Mouse (Mus musculus): ENCODE data around the gene Ift172. TPM values are rescaled to one million over a fixed set of nuclear protein-coding genes. Genes with fewer than 3 reads are reported as not detected.

The Ift172 gene
- polyA plus RNA-seq (2012; ENCODE audit: insufficient read depth, insufficient read length, low replicate concordance, missing spikeins) = not detected in 2 replicates

DNA sequence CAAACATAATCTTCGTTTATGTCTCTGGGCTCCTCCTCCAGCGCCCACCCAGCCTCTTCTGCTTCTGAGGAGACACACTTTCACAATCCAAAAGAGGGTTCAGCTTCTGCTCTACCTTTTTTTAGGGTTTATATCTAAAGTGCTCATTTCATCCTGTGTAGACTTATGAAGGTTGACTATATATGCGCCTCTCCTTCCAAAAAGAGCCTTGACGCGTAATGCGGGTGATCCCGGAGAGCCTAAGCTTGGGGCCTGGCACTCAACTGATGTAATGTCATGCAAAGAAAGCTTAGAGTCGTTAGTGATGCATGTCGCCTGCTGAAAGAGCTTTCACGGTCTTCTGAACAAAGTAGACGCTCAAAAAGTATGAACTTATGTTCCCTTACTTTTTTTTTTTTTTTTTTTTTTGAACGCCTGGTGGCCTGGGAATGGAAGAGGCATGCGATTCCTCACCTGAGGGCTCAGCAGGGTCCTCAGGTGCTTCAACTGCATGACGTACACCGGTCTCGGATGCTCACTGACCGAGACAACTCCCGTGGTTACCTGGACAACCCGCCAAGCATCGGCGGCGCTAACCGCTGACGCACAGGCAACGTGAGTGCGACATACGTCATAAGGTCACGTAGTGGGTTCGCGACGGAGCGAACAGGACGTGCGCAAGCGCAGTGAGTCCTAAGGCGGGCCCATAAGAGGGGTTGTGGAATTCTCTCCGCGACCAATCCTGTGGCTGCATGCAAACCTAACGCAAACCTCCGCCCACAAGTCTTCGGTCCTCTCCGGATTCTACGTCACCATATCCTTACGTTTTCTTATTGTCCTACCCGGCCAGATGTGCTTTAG lies at the start of gene Ift172:
Gene Ift172 (minus strand): TSS at position 596 of the 840 bp plus-strand sequence.
- under 1% methylated on average over 45 of the region's 45 CpGs for WGBS
- TF ChIP-seq POLR2A (IDR thresholded peaks at IDR 0.05; ENCODE audit: insufficient read depth, low read depth, low read length) (peak; percentile 54; the same call in 1 of the 2 replicates), CTCF (IDR thresholded peaks at IDR 0.05; ENCODE audit: insufficient read depth, low read depth, low read length) (no peak)
- Histone ChIP-seq H3K4me3 (ENCODE audit: insufficient read depth, low read depth, low read length) (peak within 1 kb of the TSS; percentile 60), H3K4me1 (ENCODE audit: control insufficient read depth, insufficient read depth, low read length) (peaks cover 12% of the 10 kb centered on the region), H3K27ac (ENCODE audit: insufficient read depth, low read depth, low read length) (peak within 1 kb of the TSS; percentile 43)

DNA sequence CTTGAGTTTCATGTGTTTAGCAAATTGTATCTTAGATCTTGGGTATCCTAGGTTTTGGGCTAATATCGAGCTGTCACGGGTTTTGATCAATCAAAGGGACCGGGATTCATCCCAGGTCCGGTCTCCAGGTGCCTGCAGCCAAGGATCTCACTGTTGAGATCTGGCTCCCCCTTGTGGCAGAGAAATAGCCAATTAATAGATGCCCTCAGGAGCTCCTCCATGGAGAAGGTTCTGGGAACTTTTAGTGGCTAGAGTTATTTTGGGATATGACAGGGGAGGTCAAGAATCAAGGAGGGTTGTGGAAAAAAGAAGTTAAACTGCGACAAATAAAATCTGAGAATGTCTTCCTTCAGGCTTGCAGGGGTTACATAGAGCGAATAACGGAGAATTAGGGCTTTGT lies 37.3 kb upstream of the Ift172 start:
- no peak for TF ChIP-seq CTCF (IDR thresholded peaks at IDR 0.05; ENCODE audit: insufficient read depth, low read depth, low read length)
- no peak for TF ChIP-seq POLR2A (IDR thresholded peaks at IDR 0.05; ENCODE audit: insufficient read depth, low read depth, low read length)
- WGBS = 31% methylated on average over 7 of the region's 7 CpGs

DNA sequence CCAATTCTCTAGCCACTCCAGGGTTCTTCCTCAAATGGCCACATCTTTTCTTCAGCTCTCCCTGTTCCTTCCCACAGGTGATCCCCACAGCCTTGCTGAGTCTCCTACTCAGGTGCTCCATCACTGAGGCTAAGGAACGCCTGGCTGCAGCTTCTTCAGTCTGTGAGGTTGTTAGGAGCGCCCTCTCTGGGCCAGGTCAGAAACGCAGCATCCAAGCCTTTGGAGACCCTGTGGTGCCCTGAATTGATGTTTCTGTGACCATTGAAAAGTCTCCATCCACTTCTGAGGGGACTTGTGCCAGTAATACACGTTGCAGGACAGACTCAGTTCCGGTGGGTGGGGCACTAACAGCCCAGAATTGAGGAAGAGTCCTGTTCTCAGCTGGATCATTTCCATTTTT lies 35.9 kb upstream of the Ift172 start:
- 13% methylated on average over 5 of the region's 5 CpGs for WGBS
- TF ChIP-seq CTCF (IDR thresholded peaks at IDR 0.05; ENCODE audit: insufficient read depth, low read depth, low read length) (no peak), POLR2A (IDR thresholded peaks at IDR 0.05; ENCODE audit: insufficient read depth, low read depth, low read length) (no peak)
- H3K27ac ChIP-seq (ENCODE audit: insufficient read depth, low read depth, low read length) = no peak overlapping the region
- H3K4me3 ChIP-seq (ENCODE audit: insufficient read depth, low read depth, low read length) = no peak overlapping the region
- H3K4me1 ChIP-seq (ENCODE audit: control insufficient read depth, insufficient read depth, low read length) = no peaks in the 10 kb centered on the region

More for the DNA sequence above, 37.3 kb upstream of the Ift172 start:
- Histone ChIP-seq H3K27ac (ENCODE audit: insufficient read depth, low read depth, low read length) (no peak overlapping the region), H3K4me1 (ENCODE audit: control insufficient read depth, insufficient read depth, low read length) (no peaks in the 10 kb centered on the region), H3K4me3 (ENCODE audit: insufficient read depth, low read depth, low read length) (no peak overlapping the region)

DNA sequence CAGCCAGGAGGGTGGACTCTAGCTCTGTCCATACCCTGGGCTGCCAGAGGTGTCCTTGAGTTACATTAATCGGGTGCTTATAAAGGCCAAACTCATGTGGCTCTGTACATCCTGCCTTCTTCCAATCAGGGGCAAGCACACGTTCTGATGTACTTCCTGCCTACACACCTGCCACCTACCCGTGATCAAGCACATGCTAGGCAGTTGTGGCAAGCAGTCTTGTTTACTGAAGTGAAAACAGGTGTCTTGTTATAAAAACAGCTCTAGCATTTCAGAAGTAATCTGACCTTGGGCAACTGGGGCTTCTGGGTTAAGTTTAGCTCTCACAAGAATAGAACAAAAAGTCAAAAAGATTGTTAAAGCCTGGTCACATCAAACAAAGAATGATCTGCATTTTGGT lies 33.2 kb upstream of the Ift172 start:
- Histone ChIP-seq H3K27ac (ENCODE audit: insufficient read depth, low read depth, low read length) (no peak overlapping the region), H3K4me3 (ENCODE audit: insufficient read depth, low read depth, low read length) (no peak overlapping the region), H3K4me1 (ENCODE audit: control insufficient read depth, insufficient read depth, low read length) (no peaks in the 10 kb centered on the region)
- WGBS = 68% methylated on average over 3 of the region's 3 CpGs
- TF ChIP-seq POLR2A (IDR thresholded peaks at IDR 0.05; ENCODE audit: insufficient read depth, low read depth, low read length) (no peak), CTCF (IDR thresholded peaks at IDR 0.05; ENCODE audit: insufficient read depth, low read depth, low read length) (no peak)

DNA sequence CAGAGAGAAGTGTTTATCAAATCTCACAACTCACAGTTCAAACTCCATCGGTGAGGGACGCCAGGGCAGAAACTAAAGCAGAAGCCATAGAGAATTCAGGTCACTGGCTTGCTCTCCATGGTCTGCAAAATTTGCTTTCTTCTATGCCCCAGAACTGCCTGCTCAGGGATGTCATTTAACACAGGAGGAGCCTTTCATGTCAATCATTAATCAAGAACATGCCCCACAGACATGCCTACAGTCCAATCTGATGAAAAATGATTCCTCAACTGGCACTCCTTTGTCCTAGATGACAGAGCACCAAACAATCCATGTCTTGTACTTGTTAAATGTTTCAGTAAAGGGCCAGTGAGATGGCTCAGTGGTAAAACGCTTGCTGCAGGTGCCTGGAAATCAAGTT lies 31.9 kb upstream of the Ift172 start:
- no peaks in the 10 kb centered on the region for H3K4me1 ChIP-seq (ENCODE audit: control insufficient read depth, insufficient read depth, low read length)
- 83% methylated on average over 3 of the region's 3 CpGs for WGBS
- no peak overlapping the region for H3K4me3 ChIP-seq (ENCODE audit: insufficient read depth, low read depth, low read length)
- TF ChIP-seq CTCF (IDR thresholded peaks at IDR 0.05; ENCODE audit: insufficient read depth, low read depth, low read length) (no peak), POLR2A (IDR thresholded peaks at IDR 0.05; ENCODE audit: insufficient read depth, low read depth, low read length) (no peak)
- H3K27ac ChIP-seq (ENCODE audit: insufficient read depth, low read depth, low read length) = no peak overlapping the region

DNA sequence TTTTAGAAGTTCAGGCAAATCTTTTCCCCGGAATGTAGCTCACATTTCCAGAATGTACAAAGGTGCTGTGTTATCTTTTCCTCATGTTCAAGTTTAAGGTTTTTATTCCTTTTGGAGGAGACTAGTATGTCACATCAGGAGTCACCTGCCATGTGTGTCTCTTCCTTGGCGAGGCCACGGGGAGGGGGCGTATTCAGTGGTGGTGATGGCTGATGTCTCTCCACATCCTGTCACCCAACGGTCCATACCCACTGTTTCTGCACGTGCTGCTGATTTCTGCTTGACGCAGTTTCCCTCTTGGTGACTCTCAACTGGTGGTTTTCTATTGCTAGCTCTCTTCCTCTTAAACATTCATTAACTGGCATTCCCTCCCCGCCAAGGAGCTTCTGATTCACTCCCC lies 21.9 kb upstream of the Ift172 start:
- no peak for TF ChIP-seq CTCF (IDR thresholded peaks at IDR 0.05; ENCODE audit: insufficient read depth, low read depth, low read length)
- TF ChIP-seq POLR2A (IDR thresholded peaks at IDR 0.05; ENCODE audit: insufficient read depth, low read depth, low read length) = no peak
- WGBS = 88% methylated on average over 8 of the region's 8 CpGs
- H3K4me3 ChIP-seq (ENCODE audit: insufficient read depth, low read depth, low read length) = no peak overlapping the region
- H3K4me1 ChIP-seq (ENCODE audit: control insufficient read depth, insufficient read depth, low read length) = no peaks in the 10 kb centered on the region
- H3K27ac ChIP-seq (ENCODE audit: insufficient read depth, low read depth, low read length) = no peak overlapping the region

DNA sequence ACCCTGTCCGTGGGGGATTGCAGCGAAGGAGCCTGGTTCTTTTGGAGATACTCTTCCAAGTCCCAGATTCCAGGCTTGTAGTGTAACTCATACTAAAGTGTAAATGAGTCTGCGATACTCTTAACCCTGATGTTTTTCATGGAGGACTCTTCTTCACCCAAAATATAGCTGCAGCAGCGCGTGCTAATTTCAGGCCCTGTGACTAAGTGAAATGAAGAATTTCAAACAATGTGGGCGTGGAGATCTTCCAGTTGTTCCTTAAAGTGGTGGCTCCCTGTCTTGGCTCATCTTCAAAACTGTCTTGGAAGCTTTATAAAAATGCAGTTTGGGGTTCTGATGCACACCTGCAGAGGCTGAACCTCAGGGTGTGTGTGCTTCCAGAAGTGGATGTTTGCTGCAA lies 12.2 kb upstream of the Ift172 start:
- no peak overlapping the region for H3K4me3 ChIP-seq (ENCODE audit: insufficient read depth, low read depth, low read length)
- peak overlapping the region; percentile 34; the same call in 1 of the 2 replicates for H3K27ac ChIP-seq (ENCODE audit: insufficient read depth, low read depth, low read length)
- 41% methylated on average over 6 of the region's 6 CpGs for WGBS

DNA sequence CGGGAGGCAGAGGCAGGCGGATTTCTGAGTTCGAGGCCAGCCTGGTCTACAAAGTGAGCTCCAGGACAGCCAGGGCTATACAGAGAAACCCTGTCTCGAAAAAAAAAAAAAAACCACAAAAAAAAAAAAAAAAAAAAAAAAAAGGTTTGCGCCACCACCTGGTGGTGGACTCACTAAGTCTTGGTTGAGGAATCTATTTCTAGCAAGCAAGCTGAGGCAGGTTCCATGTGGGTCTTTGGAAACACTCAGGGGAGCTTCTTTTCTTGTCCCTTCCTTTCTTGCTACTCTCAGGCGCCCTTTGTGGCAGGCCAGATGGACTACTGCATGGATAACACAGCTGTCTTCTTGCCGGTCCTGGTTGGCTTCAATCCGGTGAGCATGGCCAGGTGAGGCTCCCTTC lies 10.9 kb upstream of the Ift172 start:
- Histone ChIP-seq H3K4me3 (ENCODE audit: insufficient read depth, low read depth, low read length) (no peak overlapping the region), H3K27ac (ENCODE audit: insufficient read depth, low read depth, low read length) (no peak overlapping the region), H3K4me1 (ENCODE audit: control insufficient read depth, insufficient read depth, low read length) (peaks cover 5% of the 10 kb centered on the region; the same call in 1 of the 2 replicates)
- TF ChIP-seq CTCF (IDR thresholded peaks at IDR 0.05; ENCODE audit: insufficient read depth, low read depth, low read length) (no peak), POLR2A (IDR thresholded peaks at IDR 0.05; ENCODE audit: insufficient read depth, low read depth, low read length) (no peak)
- WGBS = 79% methylated on average over 8 of the region's 8 CpGs

More for the DNA sequence above, 12.2 kb upstream of the Ift172 start:
- no peak for TF ChIP-seq CTCF (IDR thresholded peaks at IDR 0.05; ENCODE audit: insufficient read depth, low read depth, low read length)
- no peak for TF ChIP-seq POLR2A (IDR thresholded peaks at IDR 0.05; ENCODE audit: insufficient read depth, low read depth, low read length)
- peaks cover 5% of the 10 kb centered on the region; the same call in 1 of the 2 replicates for H3K4me1 ChIP-seq (ENCODE audit: control insufficient read depth, insufficient read depth, low read length)

DNA sequence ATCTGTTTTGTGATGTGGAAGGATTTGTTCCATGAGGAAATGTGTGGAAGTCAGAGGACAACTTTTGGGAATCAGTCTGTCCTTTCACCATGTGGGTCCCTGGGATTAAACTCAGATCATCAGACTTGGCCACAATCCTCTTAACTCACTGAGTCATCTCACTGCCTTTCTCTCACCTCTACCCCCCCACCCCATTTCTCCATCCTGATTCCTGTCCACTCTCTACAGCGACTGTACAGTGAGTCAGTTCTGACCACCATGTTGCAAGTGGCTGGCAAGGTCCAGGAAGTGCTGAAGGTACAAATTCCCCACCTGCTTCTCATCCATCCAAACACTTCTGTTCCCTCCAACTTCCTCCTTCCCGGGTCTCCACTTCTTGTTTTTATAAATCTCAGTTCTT lies 7.6 kb upstream of the Ift172 start:
- Histone ChIP-seq H3K4me3 (ENCODE audit: insufficient read depth, low read depth, low read length) (no peak overlapping the region), H3K4me1 (ENCODE audit: control insufficient read depth, insufficient read depth, low read length) (peaks cover 13% of the 10 kb centered on the region), H3K27ac (ENCODE audit: insufficient read depth, low read depth, low read length) (no peak overlapping the region)
- TF ChIP-seq POLR2A (IDR thresholded peaks at IDR 0.05; ENCODE audit: insufficient read depth, low read depth, low read length) = no peak
- TF ChIP-seq CTCF (IDR thresholded peaks at IDR 0.05; ENCODE audit: insufficient read depth, low read depth, low read length) = no peak
- 55% methylated on average over 2 of the region's 2 CpGs for WGBS

Data from olfactory bulb, adult 2 months (tissue).